Mouse (Mus musculus) forebrain, embryonic 14.5 days (tissue): Measurements from ENCODE around the gene Ints13. TPM values are rescaled to one million over a fixed set of nuclear protein-coding genes. Genes with fewer than 3 reads are reported as not detected.

Source experiments
- ATAC-seq: fragments of 200-750 bp; cut with Nextera tagmentation; 2 replicates; pipeline ENCODE4 v1.8.0; 2017; ENCODE audit warnings: mild to moderate bottlenecking, moderate library complexity
- DNase-seq: peaks from one replicate; pipeline ENCODE4 v3.0.0-alpha.2; 2015; ENCODE audit warnings: low spot score
- H3K27ac ChIP-seq: fragments of 300-500 bp; sonication (generic); 2 replicates; pipeline ENCODE4 v1.5.1; 2014; ENCODE audit warnings: low read depth, mild to moderate bottlenecking, control low read depth, low read length, moderate library complexity
- H3K27me3 ChIP-seq: fragments of 300-500 bp; sonication (generic); replicated peaks from 2 replicates; pipeline ENCODE4 v1.6.1; 2014; ENCODE audit warnings: low read length, control low read depth, mixed read lengths; ENCODE audit not compliant: control insufficient read depth, insufficient read depth
- H3K36me3 ChIP-seq: fragments of 300-500 bp; sonication (generic); 2 replicates; pipeline ENCODE4 v1.6.1; 2014; ENCODE audit warnings: low read length, control low read depth; ENCODE audit not compliant: control insufficient read depth, insufficient read depth
- H3K4me1 ChIP-seq: fragments of 300-500 bp; sonication (generic); 2 replicates; pipeline ENCODE4 v1.6.1; 2014; ENCODE audit warnings: antibody characterized with exemption, low read length, control low read depth; ENCODE audit not compliant: control insufficient read depth, insufficient read depth
- H3K4me2 ChIP-seq: fragments of 300-500 bp; sonication (generic); 2 replicates; pipeline ENCODE4 v1.6.1; 2014; ENCODE audit warnings: mild to moderate bottlenecking, control low read depth, low read length
- H3K4me3 ChIP-seq: fragments of 300-500 bp; sonication (generic); 2 replicates; pipeline ENCODE4 v1.5.1; 2014; ENCODE audit warnings: low read depth, low read length, control low read depth
- H3K9ac ChIP-seq: fragments of 300-500 bp; sonication (generic); 2 replicates; pipeline ENCODE4 v1.6.1; 2014; ENCODE audit warnings: mild to moderate bottlenecking, low read length, control low read depth, moderate library complexity
- H3K9me3 ChIP-seq: fragments of 300-500 bp; sonication (generic); replicated peaks from 2 replicates; pipeline ENCODE4 v1.6.1; 2016; ENCODE audit warnings: low read length, control low read depth, mixed read lengths; ENCODE audit not compliant: control insufficient read depth
- WGBS: fragments of 180-500 bp; shearing (Covaris S2); extraction: QIAGEN DNeasy Blood & Tissue Kit; methylation state at CpG from one replicate; pipeline ENCODE4 v1.1.7; 2014; 5-methylcytosine and 5-hydroxymethylcytosine counted together
- polyA plus RNA-seq: library from polyadenylated mRNA; unstranded; fragments of >200 nt; fragmentation: Nextera tagmentation; extraction: Ambion mirVana; gene quantifications from 2 replicates; pipeline ENCODE4 v1.2.1, GENCODE M21; 2014

Ints13 gene
- polyA plus RNA-seq, 1 experiment from 2014 or later, result 52.9 TPM

DNA sequence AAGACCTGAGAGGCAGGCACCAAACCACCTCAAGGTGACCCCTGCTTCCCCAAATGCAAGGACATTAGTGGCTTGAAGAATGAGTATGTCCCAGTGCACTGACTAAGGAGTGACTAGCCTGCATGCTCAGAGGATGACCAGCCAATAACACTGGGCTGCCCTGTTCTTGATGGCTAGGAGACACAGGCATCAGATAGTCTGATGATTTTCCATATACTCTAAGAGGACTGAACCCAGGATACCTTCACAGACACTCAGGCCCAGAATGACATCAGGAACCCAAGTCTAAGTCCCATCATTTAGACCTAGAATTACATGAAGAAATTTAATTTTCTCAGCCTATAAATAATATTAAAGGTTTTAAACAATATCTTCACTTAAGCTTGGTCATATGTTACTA lies 26.3 kb downstream of the Ints13 start:
- no peak overlapping the region for H3K9ac ChIP-seq
- H3K27ac ChIP-seq, result no peak overlapping the region
- H3K4me2 ChIP-seq, result no peak overlapping the region
- H3K4me1 ChIP-seq, result no peaks in the 10 kb centered on the region
- H3K4me3 ChIP-seq, result no peak overlapping the region
- H3K36me3 ChIP-seq, result peaks cover 82% of the 10 kb centered on the region
- H3K9me3 ChIP-seq, result no peaks in the 10 kb centered on the region
- no peaks in the 10 kb centered on the region for H3K27me3 ChIP-seq
- DNase-seq (no peak), ATAC-seq (no peak)

DNA sequence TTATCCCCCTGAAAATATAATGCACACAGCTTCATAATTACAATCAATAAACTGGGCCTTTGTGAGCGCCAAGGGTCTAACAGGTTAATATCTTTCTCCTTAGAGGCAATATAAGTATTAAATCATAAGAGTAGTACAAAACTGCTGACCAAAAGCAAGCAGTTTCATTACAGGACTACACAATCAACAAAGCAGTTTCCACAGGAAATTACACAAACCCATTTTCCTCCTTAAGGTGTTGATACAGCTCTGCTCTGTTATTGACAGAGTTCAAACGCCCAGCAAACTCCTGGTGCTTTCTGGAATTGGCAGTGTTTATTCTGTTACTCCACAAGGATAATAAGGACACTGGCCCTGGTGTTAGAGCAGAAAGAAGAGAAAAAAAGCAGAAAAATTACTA lies 27.2 kb downstream of the Ints13 start:
- H3K27me3 ChIP-seq, result no peaks in the 10 kb centered on the region
- no peak for DNase-seq
- ATAC-seq, result no peak
- H3K4me1 ChIP-seq, result no peaks in the 10 kb centered on the region
- WGBS, result 89% methylated on average over 2 of the region's 2 CpGs
- H3K4me3 ChIP-seq, result no peak overlapping the region
- peaks cover 75% of the 10 kb centered on the region for H3K36me3 ChIP-seq
- H3K4me2 ChIP-seq, result no peak overlapping the region
- H3K9me3 ChIP-seq, result no peaks in the 10 kb centered on the region
- no peak overlapping the region for H3K27ac ChIP-seq
- H3K9ac ChIP-seq, result no peak overlapping the region

DNA sequence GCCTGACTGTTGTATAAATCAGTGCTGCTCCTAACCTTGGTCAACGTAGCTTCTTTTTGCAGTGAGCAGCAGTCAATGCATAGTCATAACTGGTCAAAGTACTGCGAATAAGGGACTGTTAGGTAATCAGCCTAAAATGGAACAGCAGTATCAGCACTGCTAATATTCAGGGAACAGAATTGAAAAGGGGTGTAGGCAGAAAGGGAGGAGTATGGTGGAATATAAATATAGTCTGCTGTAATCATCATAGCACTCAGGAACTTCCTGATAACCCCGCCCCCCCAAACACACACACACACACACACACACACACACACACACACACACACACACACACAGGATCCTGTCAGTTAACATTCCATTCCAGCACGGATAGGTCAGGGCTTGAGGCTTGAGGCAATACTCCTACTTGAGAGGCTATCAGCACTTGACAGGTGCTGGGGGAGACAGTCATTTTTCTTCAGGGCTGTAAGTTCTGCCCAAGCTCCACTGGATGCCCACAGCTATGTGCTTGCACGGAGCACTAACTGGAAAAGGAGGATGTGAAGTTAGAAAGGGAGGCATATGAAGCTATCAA lies 32.3 kb downstream of the Ints13 start:
- H3K27ac ChIP-seq, result no peak overlapping the region
- H3K9me3 ChIP-seq, result no peaks in the 10 kb centered on the region
- no peak overlapping the region for H3K9ac ChIP-seq
- peaks cover 32% of the 10 kb centered on the region for H3K36me3 ChIP-seq
- DNase-seq, result no peak
- no peak overlapping the region for H3K4me3 ChIP-seq
- H3K4me2 ChIP-seq, result no peak overlapping the region
- H3K4me1 ChIP-seq, result no peaks in the 10 kb centered on the region
- H3K27me3 ChIP-seq, result no peaks in the 10 kb centered on the region
- no peak for ATAC-seq
- 91% methylated on average over 5 of the region's 5 CpGs for WGBS

DNA sequence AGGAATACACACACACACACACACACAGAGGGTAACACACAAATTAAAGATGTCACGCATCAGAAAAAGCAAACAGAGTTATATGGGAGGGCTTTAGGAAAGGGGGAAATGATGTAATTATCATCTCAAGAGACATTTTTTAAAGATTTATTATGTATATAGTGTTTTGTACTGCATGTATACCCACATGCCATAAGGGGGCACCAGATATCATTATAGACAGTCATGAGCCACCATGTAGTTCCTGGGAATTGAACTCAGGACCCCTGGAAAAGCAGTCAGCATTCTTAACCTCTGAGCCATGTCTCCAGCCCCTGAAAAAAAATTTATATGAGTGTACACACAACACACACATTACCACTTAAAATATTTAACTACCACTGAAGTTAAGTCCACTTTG lies 33.0 kb downstream of the Ints13 start:
- Histone ChIP-seq H3K36me3 (peaks cover 25% of the 10 kb centered on the region), H3K4me2 (no peak overlapping the region), H3K27ac (no peak overlapping the region), H3K4me1 (no peaks in the 10 kb centered on the region), H3K4me3 (no peak overlapping the region), H3K9me3 (no peaks in the 10 kb centered on the region), H3K9ac (no peak overlapping the region), H3K27me3 (no peaks in the 10 kb centered on the region)
- ATAC-seq (no peak), DNase-seq (no peak)
- 90% methylated on average over 1 of the region's 1 CpGs for WGBS

DNA sequence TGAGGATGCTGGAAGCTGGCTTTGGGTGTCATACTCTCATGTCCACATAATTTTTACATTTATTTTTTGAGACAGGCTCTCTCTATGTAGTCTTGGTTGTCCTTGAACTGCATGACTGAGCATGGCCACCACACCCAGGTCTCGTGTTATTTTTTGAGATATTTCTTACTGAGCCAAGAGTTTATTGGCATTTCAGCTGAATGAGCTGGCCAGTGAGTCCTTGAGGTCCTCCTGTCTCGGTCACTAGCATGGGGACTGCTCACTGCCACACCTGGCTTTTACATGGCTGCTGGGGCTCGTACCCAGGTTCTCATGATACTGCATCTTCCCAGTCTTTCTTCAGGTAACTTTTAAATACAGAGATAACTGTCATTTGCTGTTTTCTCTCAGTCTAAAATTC lies 37.2 kb downstream of the Ints13 start:
- DNase-seq, result no peak
- H3K27me3 ChIP-seq, result no peaks in the 10 kb centered on the region
- ATAC-seq, result no peak
- H3K4me2 ChIP-seq, result no peak overlapping the region
- H3K4me1 ChIP-seq, result no peaks in the 10 kb centered on the region
- H3K4me3 ChIP-seq, result no peak overlapping the region
- peaks cover 2% of the 10 kb centered on the region; the same call in 1 of the 2 replicates for H3K36me3 ChIP-seq
- WGBS, result 75% methylated on average over 3 of the region's 3 CpGs
- H3K9ac ChIP-seq, result no peak overlapping the region
- H3K9me3 ChIP-seq, result no peaks in the 10 kb centered on the region
- H3K27ac ChIP-seq, result no peak overlapping the region

DNA sequence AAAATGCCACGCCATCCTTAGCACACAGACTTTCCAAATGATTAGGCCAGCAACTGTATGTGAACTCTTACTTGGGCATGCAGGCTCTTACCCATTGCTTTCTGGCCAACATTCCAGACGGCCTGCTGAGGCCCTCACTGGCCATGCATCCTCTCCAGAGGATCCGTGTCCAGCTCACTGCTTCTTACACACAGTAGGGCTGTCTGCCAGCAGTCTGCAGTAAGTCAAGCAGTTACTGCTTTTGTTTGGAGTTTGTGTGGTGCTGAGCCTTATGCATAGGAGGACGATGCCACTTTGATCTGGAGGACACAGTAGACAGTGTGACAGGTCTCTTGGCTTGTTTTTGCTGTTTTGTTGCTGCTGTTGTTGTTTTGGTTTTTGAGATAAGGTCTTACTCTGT lies 39.0 kb downstream of the Ints13 start:
- ATAC-seq, result no peak
- 65% methylated on average over 4 of the region's 4 CpGs for WGBS
- H3K9ac ChIP-seq, result no peak overlapping the region
- H3K9me3 ChIP-seq, result no peaks in the 10 kb centered on the region
- DNase-seq, result no peak
- no peaks in the 10 kb centered on the region for H3K36me3 ChIP-seq
- H3K4me1 ChIP-seq, result no peaks in the 10 kb centered on the region
- no peak overlapping the region for H3K4me3 ChIP-seq
- no peak overlapping the region for H3K4me2 ChIP-seq
- no peak overlapping the region for H3K27ac ChIP-seq
- no peaks in the 10 kb centered on the region for H3K27me3 ChIP-seq

DNA sequence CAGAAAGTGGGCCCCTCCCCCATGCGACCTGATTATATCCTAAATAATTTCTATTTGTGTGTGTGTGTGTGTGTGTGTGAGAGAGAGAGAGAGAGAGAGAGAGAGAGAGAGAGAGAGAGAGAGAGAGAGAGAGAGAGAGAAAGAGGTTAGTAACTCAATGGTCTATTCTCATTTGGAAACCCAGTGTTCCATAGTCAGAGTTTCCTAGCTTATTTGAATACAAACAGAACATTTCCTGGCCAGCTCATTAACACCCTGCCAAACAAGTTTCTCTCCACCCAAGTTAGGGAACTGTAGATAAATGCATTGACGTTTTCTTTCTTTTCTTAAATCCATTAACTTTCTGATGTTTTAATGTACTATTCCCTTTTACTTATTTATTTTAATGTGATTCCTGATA lies 39.6 kb downstream of the Ints13 start:
- no peak overlapping the region for H3K4me2 ChIP-seq
- no peak for ATAC-seq
- 66% methylated on average over 2 of the region's 2 CpGs for WGBS
- H3K4me1 ChIP-seq, result no peaks in the 10 kb centered on the region
- no peak overlapping the region for H3K27ac ChIP-seq
- H3K9me3 ChIP-seq, result no peaks in the 10 kb centered on the region
- H3K9ac ChIP-seq, result no peak overlapping the region
- DNase-seq, result no peak
- no peaks in the 10 kb centered on the region for H3K27me3 ChIP-seq
- no peaks in the 10 kb centered on the region for H3K36me3 ChIP-seq
- no peak overlapping the region for H3K4me3 ChIP-seq

DNA sequence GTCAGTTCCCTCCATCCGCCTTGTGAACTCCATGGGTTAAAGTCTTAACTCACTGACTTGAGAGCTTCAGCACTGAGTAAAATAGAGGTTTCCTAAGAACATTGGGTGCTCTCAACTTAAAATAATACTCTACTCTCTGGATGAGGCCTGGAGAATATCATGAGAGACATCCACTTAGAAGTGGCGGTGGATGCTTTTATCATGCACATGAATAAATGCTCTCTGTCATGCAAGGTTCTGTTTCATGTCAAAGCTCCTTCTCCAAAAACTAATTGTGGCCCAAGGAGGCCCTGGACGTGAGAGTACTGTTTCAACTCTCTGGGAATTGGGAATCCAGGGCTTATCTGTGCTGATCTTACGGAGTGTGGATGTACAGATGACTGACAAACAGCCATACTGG lies 40.5 kb downstream of the Ints13 start:
- 93% methylated on average over 4 of the region's 4 CpGs for WGBS
- no peak overlapping the region for H3K4me2 ChIP-seq
- no peak for ATAC-seq
- no peaks in the 10 kb centered on the region for H3K27me3 ChIP-seq
- H3K4me1 ChIP-seq, result no peaks in the 10 kb centered on the region
- DNase-seq, result no peak
- no peak overlapping the region for H3K9ac ChIP-seq
- H3K27ac ChIP-seq, result no peak overlapping the region
- no peaks in the 10 kb centered on the region for H3K36me3 ChIP-seq
- H3K4me3 ChIP-seq, result no peak overlapping the region
- no peaks in the 10 kb centered on the region for H3K9me3 ChIP-seq

DNA sequence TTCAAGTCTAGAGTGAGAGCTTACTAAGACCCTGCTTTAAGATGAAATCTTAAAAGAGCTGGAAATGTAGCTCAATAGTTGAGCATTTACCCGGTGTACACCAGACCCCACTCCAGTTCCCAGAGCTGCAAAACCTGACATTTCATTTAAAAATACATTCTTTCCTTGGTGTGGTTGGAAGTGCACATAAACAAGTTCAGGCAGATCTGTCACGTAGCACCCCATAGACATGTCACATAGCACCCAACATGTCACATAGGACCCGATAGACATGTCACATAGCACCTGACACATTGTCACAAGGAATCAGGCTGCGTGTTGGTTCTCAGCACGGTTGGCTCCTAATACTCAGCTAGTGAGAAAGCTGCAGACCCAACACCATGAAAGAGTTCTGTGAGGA lies 42.1 kb downstream of the Ints13 start:
- H3K9ac ChIP-seq, result no peak overlapping the region
- no peaks in the 10 kb centered on the region for H3K9me3 ChIP-seq
- no peak for DNase-seq
- no peaks in the 10 kb centered on the region for H3K4me1 ChIP-seq
- ATAC-seq, result no peak
- no peak overlapping the region for H3K27ac ChIP-seq
- 96% methylated on average over 5 of the region's 5 CpGs for WGBS
- no peak overlapping the region for H3K4me3 ChIP-seq
- H3K4me2 ChIP-seq, result no peak overlapping the region
- H3K27me3 ChIP-seq, result no peaks in the 10 kb centered on the region
- no peaks in the 10 kb centered on the region for H3K36me3 ChIP-seq
